Mouse (Mus musculus): Measurements from ENCODE around the gene Tfcp2.

Tfcp2 gene

DNA sequence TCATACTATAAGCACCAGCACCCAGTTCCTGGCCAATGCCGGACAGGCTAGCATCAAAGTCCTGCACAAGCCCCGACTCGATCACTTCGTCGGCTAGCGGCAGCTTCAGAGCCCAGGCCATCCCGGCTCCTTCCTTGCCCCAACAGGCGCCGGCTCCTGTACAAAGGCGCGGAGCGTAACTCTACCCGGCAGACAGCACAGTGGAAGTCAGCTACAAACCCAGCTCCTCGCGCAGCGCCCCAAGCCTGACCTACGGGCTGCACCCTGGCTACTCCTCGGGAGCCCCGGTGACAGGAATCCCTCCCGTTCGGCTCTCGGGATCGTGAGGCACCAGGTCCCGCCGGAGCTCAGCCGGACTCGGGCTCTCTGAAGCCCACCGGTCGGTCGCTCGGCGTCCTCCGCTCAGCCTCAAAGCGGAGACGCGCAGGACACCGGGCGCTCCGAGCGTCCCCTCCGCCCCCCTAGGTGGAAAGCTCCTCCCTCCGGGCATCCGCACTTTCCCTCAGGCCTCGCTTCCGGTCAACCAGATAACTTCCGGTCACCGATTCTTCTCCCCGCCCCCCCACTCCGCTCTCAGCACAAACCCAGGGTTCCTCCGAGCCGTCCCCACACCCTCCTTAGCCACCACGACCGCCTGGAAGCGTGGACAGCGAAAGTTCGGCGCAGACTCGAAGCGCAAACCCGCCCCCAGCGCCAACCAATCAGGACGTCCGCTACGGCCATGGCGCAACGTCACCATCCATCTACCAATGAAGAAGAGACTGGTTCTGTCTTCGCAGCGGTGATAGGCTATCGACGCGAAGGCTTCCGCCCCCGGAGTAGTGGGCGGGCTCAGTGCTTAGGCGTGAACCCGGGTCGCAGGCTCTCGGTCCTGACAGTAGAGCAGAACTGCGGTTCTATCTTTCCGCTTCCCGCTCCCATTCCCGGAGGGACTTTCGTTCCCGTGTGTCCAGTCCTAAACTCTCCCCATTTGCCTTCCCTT, at the start of gene Tfcp2:
Gene Tfcp2, minus strand, starts transcription at position 683 of the 982 bp plus-strand sequence.
- peak; percentile 99 for DNase-seq

DNA sequence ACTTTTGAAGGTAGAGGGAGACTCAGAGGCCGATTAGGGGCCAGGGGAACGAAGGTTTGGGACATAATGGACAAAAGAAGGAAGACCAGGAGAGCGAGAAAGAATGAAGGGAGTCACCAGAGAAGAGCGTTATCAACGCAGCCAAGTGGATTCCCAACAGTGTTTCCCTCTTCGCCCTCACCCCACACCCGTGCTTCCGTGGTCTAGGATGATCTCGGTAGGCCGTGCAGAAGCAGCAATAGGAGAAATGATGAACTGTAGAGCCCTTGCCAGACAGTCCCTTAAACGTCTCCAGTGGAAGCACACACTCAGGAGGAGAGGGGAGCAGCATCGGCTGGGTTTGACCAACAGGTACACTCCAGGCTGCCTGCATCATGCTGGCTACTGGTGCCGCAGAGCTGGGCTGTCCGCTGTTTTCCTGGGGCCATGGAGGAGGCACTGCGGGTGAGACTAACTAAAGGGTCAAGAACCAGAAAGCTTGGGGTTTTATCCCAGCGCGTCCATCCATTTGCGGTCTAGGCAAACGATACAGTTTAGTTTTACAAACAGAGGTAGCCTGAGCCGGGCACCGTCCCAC, 49.0 kb upstream of the Tfcp2 start:
- no peak for DNase-seq

DNA sequence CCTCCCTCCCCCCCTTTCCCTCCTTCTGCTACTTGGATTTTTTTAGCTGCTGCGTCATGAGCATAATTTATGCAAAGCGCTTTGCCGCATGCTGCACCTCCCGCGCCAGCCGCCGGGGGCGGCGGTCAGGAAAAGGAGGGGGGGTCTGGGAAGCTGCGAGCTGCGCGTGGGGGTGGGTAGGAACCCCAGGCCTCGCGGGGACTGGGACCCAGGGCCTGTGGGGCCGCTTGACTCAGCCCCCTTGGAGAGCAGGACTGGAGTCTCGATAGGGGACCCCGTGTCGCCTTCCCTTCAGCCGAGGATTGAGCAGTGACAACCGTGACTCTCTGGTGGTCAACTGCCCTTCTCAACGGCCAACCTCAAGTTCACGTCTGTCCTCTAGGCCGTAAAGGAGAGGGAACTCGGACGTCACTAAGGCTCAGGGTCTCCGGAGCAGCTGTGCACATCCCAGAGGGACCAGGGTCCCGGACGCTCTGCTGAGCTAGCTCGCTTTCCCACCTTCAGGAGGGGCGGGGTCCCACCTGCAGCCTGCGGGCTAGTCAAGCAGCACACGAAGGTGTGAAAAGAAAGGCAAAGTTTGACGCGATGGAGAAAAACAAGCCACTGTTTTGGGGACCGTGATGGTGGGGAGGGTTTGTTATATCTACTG, 48.4 kb upstream of the Tfcp2 start:
- peak; percentile 91 for DNase-seq

DNA sequence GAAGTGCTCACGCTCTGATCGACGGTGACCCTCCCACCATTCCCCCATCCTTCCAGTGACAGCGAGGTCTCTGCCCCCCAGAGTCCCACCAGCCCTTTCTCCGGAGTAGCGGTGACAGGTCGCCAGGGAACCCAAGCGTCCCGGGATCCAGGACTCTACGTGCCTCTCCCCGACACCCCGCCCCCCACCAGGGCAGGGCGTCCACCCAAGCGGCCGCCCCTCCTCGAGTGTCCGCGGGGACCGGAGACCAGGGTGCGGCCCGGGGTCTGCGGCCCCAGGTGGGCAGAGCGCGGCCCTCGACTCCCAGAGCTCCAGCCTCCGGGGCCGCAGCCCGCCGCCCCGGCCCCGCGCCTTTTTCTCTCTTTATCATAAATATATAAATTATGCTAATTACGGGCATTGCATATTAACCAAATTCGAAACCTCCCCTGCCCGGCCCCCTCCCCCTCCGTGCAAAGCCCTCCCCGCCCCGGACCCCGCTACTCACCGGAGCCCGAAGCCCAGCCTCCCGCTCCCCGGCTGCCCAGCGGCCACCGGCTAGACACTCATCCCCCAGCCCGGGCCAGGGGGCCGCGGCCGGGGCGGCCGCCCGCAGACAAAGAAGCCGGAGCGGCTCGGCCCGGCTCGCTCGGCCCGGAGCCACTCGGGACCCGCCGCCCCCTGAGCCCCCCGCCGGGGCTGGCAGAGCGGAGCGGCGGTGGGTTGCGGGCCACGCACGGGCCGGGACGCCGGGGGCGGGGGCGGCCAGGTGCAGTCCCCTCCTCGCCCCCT, 47.7 kb upstream of the Tfcp2 start, which contains the start of gene Pou6f1:
Gene Pou6f1, minus strand, starts transcription at position 709 of the 771 bp plus-strand sequence.
- peak in 1 of 2 experiments; percentile 74 for DNase-seq

DNA sequence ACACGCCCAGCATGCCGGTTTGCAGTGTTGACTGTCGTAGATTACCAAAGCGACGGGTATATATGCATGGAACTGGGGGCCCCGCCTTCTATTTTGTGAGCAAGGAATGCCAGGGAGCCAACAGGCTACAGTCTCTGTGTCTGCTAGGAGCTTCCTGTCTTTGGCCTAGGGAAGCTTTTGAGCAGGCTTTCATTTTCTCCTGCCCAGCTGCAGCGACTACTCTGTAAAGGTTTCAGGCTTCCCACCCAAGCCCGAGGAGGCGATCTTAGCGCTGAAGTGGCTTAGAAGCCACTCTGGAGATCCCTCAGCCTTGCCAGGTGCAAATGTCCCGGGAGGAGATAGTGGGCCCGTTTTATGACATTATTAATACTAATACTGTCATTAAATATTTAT, 47.1 kb upstream of the Tfcp2 start:
- peak; percentile 57 to 67 for DNase-seq

DNA sequence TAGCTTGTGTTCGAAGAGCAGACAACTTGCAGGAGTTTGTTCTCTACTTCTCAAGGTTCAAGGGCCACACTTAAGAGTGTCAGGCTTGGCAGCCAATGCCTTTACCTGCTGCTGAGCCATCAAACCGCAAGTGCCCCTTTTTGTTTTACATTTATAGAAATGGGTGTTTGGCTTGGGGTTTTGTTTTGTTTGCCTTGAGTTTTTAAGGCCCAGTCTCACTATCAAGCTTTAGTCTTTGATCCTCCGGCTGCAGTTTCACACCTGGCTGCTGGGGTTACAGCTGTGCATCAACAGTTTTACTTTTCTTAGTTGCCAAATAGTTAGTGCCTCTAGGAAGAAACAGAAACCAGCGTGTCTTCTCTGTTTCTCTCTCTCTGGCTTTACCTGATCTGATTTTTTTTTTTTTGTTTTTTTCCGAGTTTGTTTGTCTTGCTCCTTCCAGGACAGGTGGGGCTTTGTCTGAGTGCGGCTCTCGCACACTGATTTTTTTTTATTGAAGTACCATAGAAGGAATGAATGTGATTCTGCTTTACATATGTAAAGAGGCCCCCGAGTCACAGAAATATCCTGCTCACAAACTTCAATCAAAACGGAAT, 46.6 kb upstream of the Tfcp2 start:
- no peak for DNase-seq

DNA sequence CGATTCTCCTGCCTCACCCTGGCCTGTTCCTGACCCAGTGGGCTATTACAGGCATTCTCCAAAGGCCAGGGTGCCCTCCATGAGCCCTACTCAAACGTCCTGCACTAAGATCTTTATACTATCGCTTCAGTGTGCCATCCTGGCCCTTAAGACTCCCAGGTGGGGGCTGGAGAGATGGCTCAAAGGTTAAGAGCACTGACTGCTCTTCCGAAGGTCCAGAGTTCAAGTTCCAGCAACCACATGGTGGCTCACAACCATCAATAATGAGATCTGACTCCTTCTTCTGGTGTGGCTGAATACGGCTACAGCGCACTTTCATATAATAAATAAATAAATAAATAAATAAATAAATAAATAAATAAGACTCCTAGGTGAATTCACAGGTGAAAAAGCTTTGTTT, 41.0 kb upstream of the Tfcp2 start:
- no peak for DNase-seq

DNA sequence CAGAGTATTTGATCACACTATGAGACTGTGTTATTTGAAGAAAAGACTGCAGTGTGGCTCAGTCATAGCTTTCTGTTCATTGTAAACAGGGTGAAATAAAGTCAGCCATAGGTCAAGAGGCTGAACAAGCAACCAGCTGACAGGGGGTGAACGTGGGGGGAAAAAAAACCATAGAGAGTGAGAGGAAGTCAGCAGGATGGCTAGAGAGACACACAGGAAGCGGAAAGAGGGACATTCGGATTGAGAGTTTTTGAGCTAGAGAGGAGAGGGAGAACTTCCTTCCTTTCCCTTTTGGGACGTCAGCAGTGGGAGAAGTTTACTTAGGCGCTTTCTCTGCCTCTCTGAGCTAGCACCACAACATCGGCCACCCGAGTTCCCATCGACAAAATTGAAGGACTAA, 38.6 kb upstream of the Tfcp2 start:
- no peak for DNase-seq

DNA sequence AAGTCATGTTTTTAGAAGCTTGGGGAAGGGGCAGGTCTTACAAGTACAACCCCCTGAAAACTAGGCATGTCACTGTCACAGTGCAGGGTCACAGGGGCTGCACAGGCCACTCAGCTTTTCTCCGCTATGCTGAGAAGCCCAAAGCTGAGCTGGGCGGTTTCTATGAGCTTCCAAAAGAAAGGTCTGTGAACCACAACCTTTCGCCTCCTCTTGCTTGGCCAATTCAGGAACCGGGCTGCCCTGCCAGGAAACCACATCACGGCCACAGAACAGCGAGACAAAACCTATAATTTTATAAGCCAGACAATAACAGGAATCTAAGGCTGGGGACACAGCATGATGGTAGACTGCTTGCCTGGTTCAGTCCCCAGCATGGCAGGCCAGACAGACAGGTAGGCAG, 36.5 kb upstream of the Tfcp2 start:
- no peak for DNase-seq

DNA sequence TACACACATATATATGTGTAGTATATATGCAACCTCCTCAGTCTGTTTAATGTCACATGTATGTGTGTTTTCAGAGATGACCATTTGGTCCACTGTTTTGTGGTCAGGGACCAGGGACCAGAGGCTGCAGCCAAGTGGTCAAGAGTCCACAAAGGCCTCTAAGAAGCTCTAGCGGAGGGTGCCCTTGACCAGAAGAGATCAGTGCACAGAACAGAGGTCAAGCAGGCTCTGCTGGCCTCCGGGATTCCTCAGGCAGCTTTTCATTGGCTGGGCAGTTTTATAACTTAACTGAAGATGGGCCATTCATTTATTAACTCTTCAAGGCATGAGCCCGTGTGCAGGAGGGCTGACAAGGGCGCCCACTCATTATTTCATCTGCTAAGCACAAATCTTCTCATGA, 35.4 kb upstream of the Tfcp2 start:
- no peak for DNase-seq

DNA sequence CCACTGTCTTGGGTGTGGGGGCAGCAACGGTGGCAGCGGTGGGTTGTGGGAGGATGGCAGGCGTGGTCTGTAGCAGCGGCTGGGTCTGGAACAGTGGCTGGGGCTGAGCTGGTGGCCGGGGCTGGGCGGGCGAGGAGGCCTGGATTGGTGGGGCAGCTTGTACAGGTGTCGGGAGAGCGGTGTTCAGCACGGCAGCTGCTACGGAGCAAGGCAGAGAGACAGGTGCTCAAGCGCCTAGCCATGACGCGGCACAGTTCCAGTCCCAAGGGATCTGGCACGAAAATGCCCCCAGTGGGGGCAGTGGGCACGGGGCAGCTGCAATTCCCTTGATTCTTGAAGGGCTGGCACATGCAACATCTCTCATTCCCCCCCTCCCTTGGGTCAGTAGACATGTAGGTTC, 34.1 kb upstream of the Tfcp2 start:
- no peak for DNase-seq

DNA sequence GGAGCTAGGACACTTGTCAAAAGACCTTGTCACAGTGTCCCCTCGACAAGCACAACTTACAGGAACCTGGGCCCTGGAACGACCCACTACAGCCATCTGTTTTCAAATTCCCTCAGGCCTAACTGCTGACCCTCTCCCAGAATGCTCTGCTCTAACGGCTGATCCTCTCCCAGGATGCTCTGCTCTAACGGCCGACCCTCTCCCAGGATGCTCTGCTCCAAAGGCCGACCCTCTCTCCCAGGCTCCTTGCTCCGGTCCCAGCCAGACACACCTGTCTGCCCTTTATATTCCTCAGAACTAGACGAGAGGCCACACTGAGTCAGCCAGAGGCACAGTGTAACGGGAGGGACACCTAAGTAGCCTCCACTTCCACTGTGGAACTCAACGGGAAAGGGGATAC, 28.3 kb upstream of the Tfcp2 start:
- DNase-seq, result no peak

DNA sequence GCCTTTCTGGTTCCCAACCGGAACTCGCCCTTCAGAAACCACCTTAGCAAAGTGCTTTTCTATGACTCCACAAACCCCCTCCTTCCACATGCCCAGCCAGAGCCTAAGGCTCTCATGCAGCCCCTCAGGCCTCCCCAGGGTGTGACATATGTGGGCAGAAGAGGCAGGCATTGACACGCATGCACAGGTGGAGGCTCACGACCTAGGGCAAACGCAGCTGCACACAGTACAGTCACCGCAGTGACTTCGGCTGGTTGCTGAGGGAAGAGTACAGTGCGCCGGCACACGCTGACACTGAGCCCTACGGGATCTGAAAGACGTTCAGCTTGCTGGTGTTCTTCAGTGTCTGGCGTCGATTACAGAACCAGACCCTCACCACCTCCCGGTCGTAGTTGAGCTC, 26.2 kb upstream of the Tfcp2 start:
- DNase-seq, result no peak

DNA sequence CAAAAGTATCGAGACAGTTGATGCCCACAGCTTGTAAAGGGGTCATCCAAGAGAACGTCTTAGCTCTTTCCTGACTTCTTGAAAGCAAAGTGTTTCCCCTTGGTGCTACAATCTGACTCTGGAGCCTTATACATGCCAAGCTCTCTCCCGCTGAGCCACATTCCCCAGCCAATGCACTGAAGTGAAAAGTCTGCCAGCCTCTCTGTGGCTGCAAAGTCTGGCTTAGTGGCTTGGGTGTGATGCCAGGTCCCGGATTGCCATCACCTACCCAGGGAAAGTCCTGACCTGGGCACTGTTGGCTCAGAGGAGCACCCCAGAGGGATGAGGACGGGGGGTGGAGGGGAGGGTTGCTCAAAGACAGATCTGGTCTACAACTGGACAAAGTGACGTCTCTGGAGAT, 25.0 kb upstream of the Tfcp2 start:
- peak; percentile 49 to 58 for DNase-seq

DNA sequence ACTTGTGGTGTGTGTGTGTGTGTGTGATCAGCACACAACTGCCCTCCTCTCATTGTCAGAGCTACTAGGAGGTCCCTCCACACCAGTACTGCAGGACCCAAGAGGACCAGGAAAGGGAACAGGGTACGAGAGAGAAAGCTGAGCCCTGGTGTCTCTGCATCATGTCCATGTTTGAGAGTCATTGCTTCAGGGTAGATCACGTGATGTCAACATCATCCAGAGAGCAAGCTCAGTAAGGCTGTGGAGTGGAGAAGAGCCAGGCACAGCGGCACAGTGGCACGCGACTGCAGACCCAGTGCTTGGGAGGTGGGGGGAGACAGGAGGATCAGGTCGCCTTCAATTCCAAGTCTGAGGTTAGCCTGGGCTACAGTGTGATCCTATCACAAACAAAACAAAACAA, 24.6 kb upstream of the Tfcp2 start:
- DNase-seq, result no peak

DNA sequence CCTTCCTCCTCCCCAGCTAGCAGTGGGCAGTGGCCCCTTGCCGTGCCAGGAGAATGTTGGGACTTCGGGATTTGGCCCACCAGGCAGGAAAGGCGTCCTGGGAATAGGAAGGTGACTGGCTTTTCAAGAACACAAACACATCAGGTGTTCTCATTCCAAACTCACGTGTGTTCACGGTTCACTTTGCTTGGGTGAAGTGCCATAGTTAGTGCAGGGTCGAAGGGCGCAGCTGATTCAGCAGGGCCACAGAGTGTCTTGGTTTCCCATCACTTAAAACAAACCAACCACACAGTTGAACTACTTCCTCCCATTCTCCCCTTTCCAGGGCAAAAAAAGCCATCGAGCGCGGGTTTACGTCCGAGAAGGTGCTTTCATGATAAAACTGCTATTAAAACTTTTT, 23.6 kb upstream of the Tfcp2 start:
- DNase-seq, result no peak

DNA sequence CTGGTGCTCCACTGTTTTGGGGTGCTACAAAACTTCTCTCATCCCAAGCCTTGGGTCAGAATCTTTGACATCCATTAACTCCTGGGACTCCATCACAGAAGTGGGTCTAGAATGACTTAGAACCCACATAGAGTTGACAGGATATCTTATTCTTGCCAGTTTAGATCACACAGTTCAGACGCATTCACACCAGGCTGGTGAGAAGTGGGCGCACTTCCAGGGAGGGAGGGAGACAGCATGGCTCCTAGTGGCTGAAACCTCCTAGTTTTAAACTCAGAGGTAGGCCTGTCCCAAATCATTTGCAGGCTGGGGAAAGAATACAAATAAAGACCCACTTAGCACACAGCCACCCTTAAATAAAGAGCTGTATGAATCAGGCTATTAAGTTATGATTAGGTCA, 22.6 kb upstream of the Tfcp2 start:
- peak; percentile 68 to 74 for DNase-seq

DNA sequence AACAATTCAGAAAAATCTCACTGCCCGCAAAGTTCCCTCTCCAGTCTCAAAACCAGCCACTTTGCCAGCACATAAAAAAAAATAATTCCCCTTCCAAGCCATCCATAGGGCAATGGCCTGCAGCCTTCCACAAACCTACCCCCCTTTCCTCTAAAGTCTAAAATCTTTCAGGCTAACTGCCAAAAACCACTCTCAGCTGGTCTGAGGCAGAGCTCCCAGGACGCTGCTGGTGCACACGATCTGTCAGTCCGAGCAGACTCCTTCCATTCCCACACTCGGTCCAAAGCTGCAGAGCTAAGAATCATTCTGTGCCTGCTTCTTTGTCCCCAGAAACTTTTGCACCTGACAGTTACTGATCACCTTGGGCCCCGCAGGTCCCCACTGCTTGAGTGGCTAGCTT, 22.1 kb upstream of the Tfcp2 start:
- peak; percentile 22 to 40 for DNase-seq

DNA sequence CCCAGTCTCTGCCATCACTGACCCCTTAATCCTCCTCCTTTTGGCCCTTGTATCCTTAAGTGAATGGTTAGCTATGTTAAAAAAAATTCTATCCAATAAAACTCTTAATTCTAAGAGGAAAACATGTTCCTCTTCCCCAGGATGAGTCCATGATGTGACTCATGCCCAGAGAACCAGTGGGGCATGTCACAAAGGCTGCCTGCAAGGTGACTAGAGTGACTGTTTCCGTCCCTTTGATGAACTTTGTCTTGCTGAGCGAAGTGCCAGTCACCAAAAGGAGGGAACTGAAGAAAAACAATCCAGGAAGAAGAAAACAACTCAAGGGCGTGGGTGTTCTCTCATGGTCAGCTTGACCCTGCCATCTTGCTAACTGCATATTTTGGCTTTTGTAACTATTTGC, 17.4 kb upstream of the Tfcp2 start:
- DNase-seq, result no peak

DNA sequence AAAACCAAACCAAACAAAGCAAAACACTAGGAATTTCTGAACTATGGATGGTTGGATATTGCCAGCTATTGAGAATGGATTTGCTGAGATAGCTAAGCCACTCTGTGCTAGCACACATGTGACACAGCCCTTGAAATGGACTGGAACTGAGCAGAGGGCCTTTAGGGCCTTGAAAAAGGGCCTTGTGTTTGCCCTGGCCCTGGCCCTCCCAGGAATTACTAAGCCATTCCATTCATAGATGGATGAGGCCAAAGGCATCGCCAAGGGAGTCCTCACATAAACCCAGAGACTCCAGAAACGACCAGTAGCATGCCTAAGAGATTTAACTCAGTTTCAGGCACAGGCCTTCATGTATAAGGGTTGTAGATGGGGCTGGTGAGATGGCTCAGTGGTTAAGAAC, 14.7 kb upstream of the Tfcp2 start:
- no peak for DNase-seq

DNA sequence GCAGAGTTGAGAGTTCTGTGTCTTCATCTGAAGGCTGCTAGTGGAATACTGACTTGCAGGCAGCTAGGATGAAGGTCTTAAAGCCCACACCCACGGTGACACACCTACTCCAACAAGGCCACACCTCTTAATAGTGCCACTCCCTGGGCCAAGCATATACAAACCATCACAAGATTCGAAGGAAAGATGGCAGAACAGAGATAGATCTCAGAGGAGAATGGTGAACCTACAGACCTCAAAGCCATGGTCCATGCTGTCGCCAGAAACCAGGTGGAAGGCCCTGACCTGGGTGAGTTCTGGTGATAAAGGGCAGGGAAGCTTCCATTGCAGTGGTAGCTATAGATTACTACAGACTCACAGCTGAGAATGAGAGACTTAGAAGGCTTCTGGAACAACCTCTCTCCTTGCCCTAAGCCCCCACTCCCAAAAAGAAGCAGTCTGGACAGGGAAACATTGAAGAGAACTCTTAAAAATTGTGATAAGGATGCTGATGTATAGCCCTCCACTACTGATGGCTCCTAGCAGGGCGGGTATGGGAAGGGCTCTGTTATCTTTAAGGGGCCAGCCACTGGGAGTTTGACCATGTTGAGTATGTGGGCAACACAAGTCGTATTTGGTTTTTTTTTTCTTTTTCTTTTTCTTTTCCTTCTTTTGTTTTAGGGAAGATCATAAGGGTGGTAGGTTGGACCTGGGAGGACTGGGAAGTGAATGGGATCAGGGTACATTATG, 6.1 kb upstream of the Tfcp2 start:
- no peak for DNase-seq

DNA sequence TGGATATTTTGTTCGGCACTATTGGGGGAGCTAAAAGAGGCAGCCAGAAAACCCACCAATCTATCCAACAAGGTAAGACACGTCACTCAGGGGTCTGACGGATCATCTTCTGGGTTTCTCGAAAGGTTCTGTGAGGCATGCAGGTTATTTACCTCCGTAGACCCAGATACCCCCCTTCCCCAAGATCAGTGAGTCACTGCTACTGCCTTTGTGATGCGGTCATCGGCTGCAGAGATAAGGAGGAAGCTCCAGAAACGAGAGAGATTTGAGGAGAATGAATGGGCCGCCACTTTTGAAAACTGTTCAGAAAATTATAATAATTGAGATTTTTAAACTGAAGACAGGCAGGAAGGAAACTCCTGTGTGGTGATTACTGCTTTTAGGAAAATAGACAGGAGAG, 4.6 kb upstream of the Tfcp2 start:
- DNase-seq, result no peak

Measured in cerebellum, postnatal 10 days (tissue).